Mouse (Mus musculus): ENCODE results near the gene Acy3.

GRCm38 (mm10) chr19:4036327-4037045, 50.1 kb downstream of the Acy3 start:
- TF ChIP-seq CTCF (IDR thresholded peaks at IDR 0.05; ENCODE audit: borderline replicate concordance, control insufficient read depth, extremely low read depth, insufficient read depth, low read length, poor library complexity) (no peak), POLR2A (IDR thresholded peaks at IDR 0.05; ENCODE audit: control insufficient read depth, extremely low read depth, insufficient read depth, low read length, poor library complexity) (no peak)

Data from thymus, adult 2 months (tissue).